Mouse (Mus musculus) midbrain, embryonic 16.5 days (tissue): ENCODE measurements around the gene Arl15. TPM values are rescaled to one million over a fixed set of nuclear protein-coding genes. Genes with fewer than 3 reads are reported as not detected.
A peak's percentile ranks its signal among the peaks of the same experiment; 100 is the strongest.

Experiments
- ATAC-seq: fragments of 200-750 bp; cut with Nextera tagmentation; 2 replicates; pipeline ENCODE4 v1.8.0; 2017; ENCODE audit warnings: moderate TSS enrichment
- H3K27ac ChIP-seq: fragments of 300-500 bp; sonication (generic); 2 replicates; pipeline ENCODE4 v1.5.1; 2014; ENCODE audit warnings: mild to moderate bottlenecking, low read length, mixed read lengths
- H3K27me3 ChIP-seq: fragments of 300-500 bp; sonication (generic); 2 replicates; pipeline ENCODE4 v1.6.1; 2014; ENCODE audit warnings: low read depth, low read length, mixed read lengths; ENCODE audit not compliant: control insufficient read depth, insufficient read depth
- H3K36me3 ChIP-seq: fragments of 300-500 bp; sonication (generic); 2 replicates; pipeline ENCODE4 v1.6.1; 2014; ENCODE audit warnings: mild to moderate bottlenecking, low read length, moderate library complexity, mixed read lengths; ENCODE audit not compliant: control insufficient read depth, insufficient read depth
- H3K4me1 ChIP-seq: fragments of 300-500 bp; sonication (generic); 2 replicates; pipeline ENCODE4 v1.6.1; 2014; ENCODE audit warnings: mild to moderate bottlenecking, low read length, mixed read lengths; ENCODE audit not compliant: control insufficient read depth, insufficient read depth
- H3K4me2 ChIP-seq: fragments of 300-500 bp; sonication (generic); 2 replicates; pipeline ENCODE4 v1.6.1; 2014; ENCODE audit warnings: mild to moderate bottlenecking, low read length, mixed read lengths
- H3K4me3 ChIP-seq: fragments of 300-500 bp; sonication (generic); 2 replicates; pipeline ENCODE4 v1.5.1; 2014; ENCODE audit warnings: low read depth, mild to moderate bottlenecking, low read length, moderate library complexity, mixed read lengths
- H3K9ac ChIP-seq: fragments of 300-500 bp; sonication (generic); 2 replicates; pipeline ENCODE4 v1.6.1; 2014; ENCODE audit warnings: low read depth, low read length, mixed read lengths
- H3K9me3 ChIP-seq: fragments of 300-500 bp; sonication (generic); replicated peaks from 2 replicates; pipeline ENCODE4 v1.6.1; 2014; ENCODE audit warnings: mild to moderate bottlenecking, low read length, mixed read lengths; ENCODE audit not compliant: control insufficient read depth, poor library complexity, severe bottlenecking
- WGBS: fragments of 180-500 bp; shearing (Covaris S2); extraction: QIAGEN DNeasy Blood & Tissue Kit; methylation state at CpG from one replicate; pipeline ENCODE4 v1.1.7; 2014; 5-methylcytosine and 5-hydroxymethylcytosine counted together
- polyA plus RNA-seq: library from polyadenylated mRNA; unstranded; fragments of >200 nt; fragmentation: Nextera tagmentation; extraction: Ambion mirVana; gene quantifications from 2 replicates; pipeline ENCODE4 v1.2.1, GENCODE M21; 2015

Arl15 gene
- polyA plus RNA-seq, 1 experiment from 2014 or later: 17.4 TPM

GRCm38 (mm10) chr13:113794705-113795655, 675 bp downstream of the Arl15 start:
- whole genome bisulfite sequencing: 2% methylated on average over 45 of the region's 52 CpGs

GRCm38 (mm10) chr13:113797378-113797777, 3.1 kb downstream of the Arl15 start:
- Histone ChIP-seq H3K4me1 (peaks cover 17% of the 10 kb centered on the region), H3K9ac (no peak overlapping the region), H3K4me3 (no peak overlapping the region), H3K4me2 (no peak overlapping the region), H3K36me3 (no peaks in the 10 kb centered on the region), H3K9me3 (no peaks in the 10 kb centered on the region), H3K27ac (no peak overlapping the region), H3K27me3 (no peaks in the 10 kb centered on the region)
- no peak for ATAC-seq
- 91% methylated on average over 6 of the region's 6 CpGs for WGBS

More at GRCm38 (mm10) chr13:113794705-113795655, 675 bp downstream of the Arl15 start:
- no peaks in the 10 kb centered on the region for H3K27me3 ChIP-seq
- no peaks in the 10 kb centered on the region for H3K9me3 ChIP-seq
- peak; percentile 69 for ATAC-seq
- no peaks in the 10 kb centered on the region for H3K36me3 ChIP-seq
- H3K4me3 ChIP-seq: peak overlapping the region; percentile 76
- H3K4me2 ChIP-seq: peak overlapping the region; percentile 51
- H3K4me1 ChIP-seq: peaks cover 17% of the 10 kb centered on the region
- peak overlapping the region; percentile 91 for H3K27ac ChIP-seq
- H3K9ac ChIP-seq: peak overlapping the region; percentile 90

- no peaks in the 10 kb centered on the region for H3K36me3 ChIP-seq
- no peak overlapping the region for H3K4me2 ChIP-seq
- no peaks in the 10 kb centered on the region for H3K9me3 ChIP-seq
- ATAC-seq: no peak
- H3K4me1 ChIP-seq: peaks cover 17% of the 10 kb centered on the region
- 80% methylated on average over 4 of the region's 4 CpGs for WGBS
- no peak overlapping the region for H3K9ac ChIP-seq
- H3K4me3 ChIP-seq: no peak overlapping the region
- H3K27me3 ChIP-seq: no peaks in the 10 kb centered on the region
- H3K27ac ChIP-seq: no peak overlapping the region
These were observed 5.1 kb downstream of the Arl15 start for GRCm38 (mm10) chr13:113799361-113799760.

- 98% methylated on average over 4 of the region's 4 CpGs for WGBS
- no peak overlapping the region for H3K4me3 ChIP-seq
- H3K9ac ChIP-seq: no peak overlapping the region
- H3K36me3 ChIP-seq: no peaks in the 10 kb centered on the region
- H3K9me3 ChIP-seq: no peaks in the 10 kb centered on the region
- H3K4me1 ChIP-seq: peaks cover 17% of the 10 kb centered on the region
- no peaks in the 10 kb centered on the region for H3K27me3 ChIP-seq
- H3K27ac ChIP-seq: no peak overlapping the region
- no peak overlapping the region for H3K4me2 ChIP-seq
- no peak for ATAC-seq
These were observed 5.9 kb downstream of the Arl15 start for GRCm38 (mm10) chr13:113800246-113800645.

- no peaks in the 10 kb centered on the region for H3K4me1 ChIP-seq
- WGBS: 88% methylated on average over 9 of the region's 9 CpGs
- no peak overlapping the region for H3K27ac ChIP-seq
- H3K27me3 ChIP-seq: no peaks in the 10 kb centered on the region
- ATAC-seq: no peak
- H3K4me3 ChIP-seq: no peak overlapping the region
- H3K9me3 ChIP-seq: no peaks in the 10 kb centered on the region
- no peak overlapping the region for H3K9ac ChIP-seq
- H3K4me2 ChIP-seq: no peak overlapping the region
- no peaks in the 10 kb centered on the region for H3K36me3 ChIP-seq
These were observed 8.3 kb downstream of the Arl15 start for GRCm38 (mm10) chr13:113802571-113802970.

GRCm38 (mm10) chr13:113811141-113811540, 16.8 kb downstream of the Arl15 start:
- no peaks in the 10 kb centered on the region for H3K27me3 ChIP-seq
- WGBS: 97% methylated on average over 2 of the region's 2 CpGs
- H3K9ac ChIP-seq: no peak overlapping the region
- H3K9me3 ChIP-seq: no peaks in the 10 kb centered on the region
- no peak overlapping the region for H3K27ac ChIP-seq
- no peaks in the 10 kb centered on the region for H3K36me3 ChIP-seq
- H3K4me1 ChIP-seq: peaks cover 4% of the 10 kb centered on the region; the same call in 1 of the 2 replicates
- H3K4me2 ChIP-seq: no peak overlapping the region
- no peak overlapping the region for H3K4me3 ChIP-seq
- ATAC-seq: no peak

- 69% methylated on average over 9 of the region's 9 CpGs for WGBS
These were observed 17.7 kb downstream of the Arl15 start for GRCm38 (mm10) chr13:113811910-113812592.

GRCm38 (mm10) chr13:113812593-113812975, 18.3 kb downstream of the Arl15 start:
- ATAC-seq: no peak

More at GRCm38 (mm10) chr13:113811910-113812592, 17.7 kb downstream of the Arl15 start:
- Histone ChIP-seq H3K36me3 (no peaks in the 10 kb centered on the region), H3K9me3 (no peaks in the 10 kb centered on the region), H3K4me1 (peaks cover 4% of the 10 kb centered on the region; the same call in 1 of the 2 replicates), H3K9ac (no peak overlapping the region), H3K4me2 (no peak overlapping the region), H3K4me3 (no peak overlapping the region), H3K27me3 (no peaks in the 10 kb centered on the region), H3K27ac (no peak overlapping the region)
- ATAC-seq: no peak

GRCm38 (mm10) chr13:113814121-113814520, 19.8 kb downstream of the Arl15 start:
- Histone ChIP-seq H3K9me3 (no peaks in the 10 kb centered on the region), H3K4me3 (no peak overlapping the region), H3K27me3 (no peaks in the 10 kb centered on the region), H3K4me1 (peaks cover 4% of the 10 kb centered on the region; the same call in 1 of the 2 replicates), H3K27ac (no peak overlapping the region), H3K4me2 (no peak overlapping the region), H3K36me3 (no peaks in the 10 kb centered on the region), H3K9ac (no peak overlapping the region)
- WGBS: 79% methylated on average over 8 of the region's 8 CpGs
- no peak for ATAC-seq

More at GRCm38 (mm10) chr13:113812593-113812975, 18.3 kb downstream of the Arl15 start:
- WGBS: 86% methylated on average over 6 of the region's 6 CpGs
- H3K27ac ChIP-seq: no peak overlapping the region
- H3K9ac ChIP-seq: no peak overlapping the region
- no peaks in the 10 kb centered on the region for H3K36me3 ChIP-seq
- H3K4me3 ChIP-seq: no peak overlapping the region
- no peak overlapping the region for H3K4me2 ChIP-seq
- no peaks in the 10 kb centered on the region for H3K27me3 ChIP-seq
- H3K4me1 ChIP-seq: peaks cover 4% of the 10 kb centered on the region; the same call in 1 of the 2 replicates
- no peaks in the 10 kb centered on the region for H3K9me3 ChIP-seq
